Mouse (Mus musculus) right cerebral cortex, adult 2 months (tissue): ENCODE measurements at regions not wholly inside any gene's neighbourhood (a gene's known extent, or its start where the extent isn't known, plus 50 kb on each side); places are given as distances from the start of the nearest gene placed in this dataset.
A peak's percentile ranks its signal among the peaks of the same experiment; 100 is the strongest.
"Not testable (repeated sequence)": the region's sequence is repeated elsewhere in the genome, so short reads cannot be mapped to it uniquely, and the experiment has no call there.

ENCODE experiments used
- DNase-seq, 2 experiments: peaks; one replicate each; pipeline ENCODE4 v3.0.0; 2021 to 2022; ENCODE audit warnings: low spot score in 2 of 2

DNA sequence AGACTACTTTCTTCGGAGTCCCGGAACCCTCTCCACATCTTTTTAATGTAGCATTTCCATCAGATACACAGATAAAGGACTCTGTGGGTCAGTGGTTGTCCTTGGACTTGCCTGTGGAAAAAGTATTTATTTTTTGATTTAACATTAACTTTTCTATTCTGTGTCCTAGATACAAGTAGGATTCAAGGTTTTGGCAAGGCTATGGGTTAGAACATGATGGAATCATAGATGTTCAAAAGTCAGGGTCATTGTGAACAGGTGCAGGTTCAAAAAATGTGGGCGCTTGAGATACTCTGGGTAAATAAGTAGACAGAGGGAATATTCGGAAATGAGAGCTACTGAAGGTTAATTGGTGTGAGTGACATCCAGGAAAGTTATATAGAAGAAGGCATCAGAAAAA, 347.7 kb downstream of the Cypt12 start:
- no peak for DNase-seq

DNA sequence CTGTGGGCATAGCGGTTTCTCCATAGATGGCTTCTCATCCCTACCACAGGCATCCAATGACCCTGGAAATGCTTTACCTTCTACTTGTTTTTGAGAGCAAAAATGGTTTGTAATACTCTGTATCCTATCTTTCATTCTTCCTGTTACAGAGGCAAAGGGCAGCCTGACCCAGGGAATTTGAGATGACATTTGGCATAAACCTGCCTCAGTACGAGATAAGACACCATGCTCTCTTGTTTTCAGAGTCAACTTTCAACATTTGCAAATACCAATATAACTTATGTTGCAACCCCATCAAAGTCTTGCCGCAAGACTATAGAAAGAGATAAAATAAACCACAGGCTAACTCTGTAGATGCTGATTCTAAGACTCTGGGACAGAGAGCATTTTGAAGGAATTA, 350.5 kb downstream of the Cypt12 start:
- DNase-seq, result no peak

DNA sequence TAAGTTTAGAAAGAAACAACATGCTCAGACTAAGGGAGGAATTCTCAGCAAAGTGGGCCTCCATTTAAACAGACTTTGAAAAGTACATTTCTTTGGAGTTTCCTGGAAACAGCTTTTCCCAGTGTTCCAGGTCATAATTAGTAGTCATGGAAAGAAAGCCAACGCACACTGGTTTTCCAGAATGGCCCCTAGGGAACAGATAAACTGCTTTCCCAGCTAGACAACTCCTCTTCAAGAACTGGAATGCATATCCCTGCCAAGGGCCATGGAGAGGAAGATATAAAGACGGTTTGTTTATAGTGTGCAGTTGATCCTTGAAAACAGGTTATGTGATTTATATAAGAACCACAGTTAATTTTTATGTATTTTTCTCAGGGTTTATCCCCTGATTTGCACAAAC, 351.3 kb downstream of the Cypt12 start:
- no peak for DNase-seq

DNA sequence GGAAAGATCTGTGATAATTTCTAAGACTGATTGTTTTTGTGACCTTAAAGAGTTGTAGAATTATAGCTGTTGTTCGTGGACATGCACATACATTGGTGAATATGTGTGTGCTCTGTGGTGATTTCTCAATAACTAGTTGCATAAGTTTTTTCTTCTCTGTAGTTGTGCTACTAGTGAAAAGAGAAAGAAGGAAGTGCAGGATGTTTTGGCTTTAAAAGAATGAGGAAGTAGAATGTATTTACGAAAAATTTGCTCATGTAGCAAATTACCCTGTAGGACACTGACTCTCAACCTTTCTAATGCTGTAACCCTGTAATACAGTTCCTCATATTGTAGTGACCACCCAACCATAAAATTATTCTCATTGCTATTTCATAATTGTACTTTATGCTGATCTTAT, 371.2 kb downstream of the Cypt12 start:
- DNase-seq, result no peak

DNA sequence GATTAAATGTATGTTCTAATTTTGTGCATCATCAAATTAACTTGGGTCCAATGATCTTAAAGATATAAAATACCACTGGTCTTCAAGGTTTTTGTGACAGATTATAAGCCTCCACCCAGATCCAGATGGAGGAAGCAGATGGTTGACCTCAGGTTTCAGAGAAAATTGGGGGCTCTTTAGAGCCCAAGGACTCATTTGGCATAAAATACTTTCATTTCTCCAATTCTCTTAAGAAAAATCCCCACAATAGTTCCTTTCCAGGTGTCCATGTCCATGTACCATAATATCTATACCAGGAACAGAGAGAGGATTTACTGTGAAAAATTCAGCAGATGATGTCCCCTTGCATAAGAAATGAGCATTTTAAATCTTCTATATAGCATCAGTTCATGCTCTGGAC, 385.0 kb downstream of the Cypt12 start:
- no peak for DNase-seq

DNA sequence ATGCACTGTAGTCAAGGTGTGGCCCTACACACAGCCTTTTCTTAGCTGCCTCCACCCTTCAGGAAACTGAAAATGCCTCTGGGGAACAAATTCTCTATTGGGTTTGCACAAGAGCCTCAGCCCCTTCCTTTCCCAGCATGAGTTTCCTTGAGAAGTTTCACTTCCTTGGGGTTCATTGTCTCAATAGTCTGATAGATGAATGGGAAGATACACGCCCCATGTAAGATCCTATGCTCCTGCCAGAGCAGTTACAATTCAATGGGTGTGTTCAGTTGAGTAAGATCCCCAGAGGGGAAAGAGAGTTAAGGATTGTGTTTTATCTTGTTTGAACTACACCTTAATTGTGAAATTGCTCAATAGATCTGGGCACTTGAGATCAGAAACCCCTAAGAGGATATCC, 391.0 kb downstream of the Cypt12 start:
- DNase-seq, result no peak

DNA sequence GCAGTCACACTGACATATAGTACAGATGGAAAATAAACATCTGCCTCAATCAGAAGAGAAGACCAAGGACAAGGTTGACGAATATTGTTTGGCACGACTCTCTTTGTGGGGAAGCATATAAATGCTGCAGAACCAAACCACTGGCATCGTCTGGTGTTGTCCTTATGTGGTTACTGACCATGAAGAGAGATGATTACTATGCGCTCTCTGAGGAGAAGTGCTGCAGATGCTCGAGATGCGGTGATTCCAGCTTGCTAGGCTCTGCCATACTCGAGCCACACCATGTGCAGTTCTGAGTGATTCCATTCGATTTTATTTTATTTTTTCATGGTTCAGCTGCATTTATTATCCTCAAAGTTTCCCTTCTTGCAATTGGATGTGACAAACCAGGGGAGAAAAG, 393.5 kb downstream of the Cypt12 start:
- DNase-seq, result no peak

DNA sequence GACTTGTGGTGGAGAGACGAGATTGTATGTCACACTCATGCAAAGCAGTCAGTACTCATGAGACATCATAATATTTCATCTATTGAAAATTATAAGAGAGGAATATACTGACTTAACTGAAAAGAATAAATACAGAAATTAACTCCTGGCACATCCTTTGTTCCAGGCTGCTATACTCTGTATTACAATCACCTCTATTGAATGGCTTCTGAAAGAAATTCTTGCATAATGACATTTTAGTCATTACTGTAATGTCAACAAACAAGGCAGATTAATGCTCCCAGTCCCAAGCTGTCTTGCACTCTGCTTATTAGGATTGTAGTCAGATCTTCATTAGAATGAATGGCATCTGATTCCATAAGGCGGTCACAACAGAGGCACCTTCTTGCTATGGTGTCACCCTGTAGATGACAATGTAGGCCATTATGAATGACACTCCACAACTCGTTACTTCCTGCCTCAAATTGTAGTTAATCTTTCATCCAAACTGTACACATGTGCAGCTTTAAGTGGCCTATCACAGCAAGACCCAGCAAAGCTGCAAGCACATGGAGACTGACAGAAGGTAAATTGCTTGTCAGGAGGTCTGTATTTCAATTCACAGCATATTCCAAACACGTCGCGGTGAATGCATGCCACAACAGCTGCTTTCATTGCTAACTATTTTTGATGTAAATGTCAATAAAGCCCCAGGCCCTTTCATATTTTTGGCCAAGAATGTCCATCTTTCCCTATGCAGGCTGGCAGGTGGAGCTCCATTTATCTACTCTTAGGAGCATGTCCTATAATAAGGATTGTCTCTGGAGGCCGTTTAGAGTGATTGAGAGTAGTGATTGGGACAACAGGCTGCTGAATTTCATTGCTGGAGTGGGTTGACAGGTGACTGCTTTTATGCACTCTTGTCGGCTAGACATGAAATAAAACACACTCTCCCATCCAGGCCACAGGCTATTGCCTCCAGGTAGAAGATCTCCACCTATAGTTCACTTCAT, 430.1 kb downstream of the Cypt12 start:
- no peak for DNase-seq

DNA sequence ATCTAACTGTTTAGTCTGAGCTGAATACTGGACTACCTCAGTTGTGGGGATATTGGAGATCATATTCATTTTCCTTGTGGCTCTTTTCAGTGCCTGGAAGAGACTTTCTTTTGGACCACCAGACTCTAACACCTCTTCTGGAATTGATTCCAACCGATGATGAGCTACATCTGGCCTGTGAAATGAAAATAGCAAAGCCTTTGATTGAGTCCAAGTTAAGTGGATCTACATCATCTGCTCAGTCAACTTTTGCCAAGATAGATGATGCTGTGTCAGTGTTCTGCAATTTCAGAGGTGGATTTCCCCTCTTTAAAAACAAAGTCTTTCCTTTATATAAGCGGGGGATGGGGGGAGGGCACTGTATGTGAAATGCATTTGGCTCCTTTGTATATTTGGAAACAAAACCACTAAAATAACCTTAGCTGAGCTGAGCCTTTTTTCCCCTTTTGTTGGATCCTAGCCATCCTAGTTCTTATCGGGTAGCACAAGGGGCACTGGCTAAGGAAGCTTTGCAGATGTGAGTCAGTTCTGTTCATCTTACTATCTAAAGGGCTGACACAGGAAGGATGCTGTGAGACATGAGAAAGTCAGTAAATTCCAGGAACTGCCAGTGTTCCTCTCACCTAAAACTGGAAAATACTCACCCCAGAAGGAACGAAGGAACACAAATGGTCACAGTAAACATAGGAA, 473.8 kb downstream of the Cypt12 start:
- peak; percentile 3 to 9 for DNase-seq

DNA sequence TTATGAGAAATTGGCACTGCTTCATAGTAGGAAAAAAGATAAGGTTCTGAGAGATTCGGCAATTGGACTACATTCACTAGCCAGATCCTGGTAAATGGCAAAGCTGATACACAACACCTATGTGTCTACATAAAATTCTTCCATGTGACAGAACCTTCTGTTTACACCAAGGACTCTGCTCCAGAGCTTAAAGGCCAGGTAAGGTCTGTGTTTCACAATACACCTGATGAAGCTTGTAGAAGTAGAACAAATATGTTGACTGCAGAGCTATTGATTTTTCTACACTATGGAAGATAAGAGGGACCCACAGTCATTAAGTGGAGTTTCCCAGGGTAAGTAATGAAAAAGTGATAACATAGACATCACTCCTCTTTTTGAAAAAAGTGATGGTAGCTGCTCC, 480.7 kb downstream of the Cypt12 start:
- DNase-seq, result no peak

DNA sequence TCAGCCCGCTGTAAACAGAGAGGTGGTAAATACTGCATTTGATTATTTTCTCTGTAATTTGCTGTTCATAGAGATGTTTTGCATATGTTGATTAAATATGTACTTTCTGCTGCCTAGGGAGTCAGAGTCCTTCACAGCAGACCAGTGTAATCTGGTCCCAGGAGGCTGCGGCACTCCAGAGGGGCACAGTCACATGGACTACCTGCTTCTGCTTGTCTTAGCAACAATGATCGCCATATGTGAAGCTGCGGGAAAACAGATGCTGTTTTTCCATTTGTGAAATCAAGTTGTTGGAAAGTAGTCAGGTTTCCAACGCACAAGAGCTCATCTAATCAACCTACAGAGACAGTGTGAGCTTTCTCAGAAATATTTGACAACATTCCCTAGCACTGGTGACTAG, 490.6 kb downstream of the Cypt12 start:
- peak; percentile 11 to 22 for DNase-seq

DNA sequence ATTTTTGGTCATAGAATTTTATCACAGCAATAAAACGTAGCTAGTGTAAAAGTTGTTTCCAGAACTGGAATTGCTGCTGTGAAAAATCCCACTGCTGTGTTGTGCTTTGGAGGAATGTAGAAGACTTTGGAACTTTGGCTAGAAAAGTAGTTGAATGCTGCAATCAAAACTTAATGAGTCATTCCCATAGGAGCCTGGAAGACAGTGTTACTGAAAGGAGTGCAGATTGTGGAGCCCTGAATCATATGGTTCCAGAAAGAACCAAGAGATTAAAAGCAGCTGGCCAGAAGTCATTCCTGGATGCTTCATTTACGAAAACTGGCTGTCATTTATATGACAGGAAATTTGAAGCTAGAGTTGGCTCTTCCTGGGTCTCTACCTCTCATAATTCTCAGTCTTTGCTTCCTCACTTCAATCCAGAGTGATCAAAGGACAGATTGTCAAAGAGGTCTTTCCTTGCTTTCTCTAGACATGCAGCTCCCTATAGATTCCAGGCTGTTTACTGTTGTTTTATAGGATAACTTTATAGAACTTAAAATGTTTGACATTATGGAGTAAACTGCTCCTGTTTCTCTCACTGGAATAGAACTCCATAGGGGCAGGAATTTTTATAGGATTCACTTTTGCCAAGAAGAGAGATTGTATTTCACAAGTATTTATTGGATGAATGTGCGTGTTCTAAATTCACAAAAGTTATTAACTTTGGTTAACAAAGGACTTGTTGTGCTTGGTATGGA, 504.2 kb downstream of the Cypt12 start:
- no peak for DNase-seq

DNA sequence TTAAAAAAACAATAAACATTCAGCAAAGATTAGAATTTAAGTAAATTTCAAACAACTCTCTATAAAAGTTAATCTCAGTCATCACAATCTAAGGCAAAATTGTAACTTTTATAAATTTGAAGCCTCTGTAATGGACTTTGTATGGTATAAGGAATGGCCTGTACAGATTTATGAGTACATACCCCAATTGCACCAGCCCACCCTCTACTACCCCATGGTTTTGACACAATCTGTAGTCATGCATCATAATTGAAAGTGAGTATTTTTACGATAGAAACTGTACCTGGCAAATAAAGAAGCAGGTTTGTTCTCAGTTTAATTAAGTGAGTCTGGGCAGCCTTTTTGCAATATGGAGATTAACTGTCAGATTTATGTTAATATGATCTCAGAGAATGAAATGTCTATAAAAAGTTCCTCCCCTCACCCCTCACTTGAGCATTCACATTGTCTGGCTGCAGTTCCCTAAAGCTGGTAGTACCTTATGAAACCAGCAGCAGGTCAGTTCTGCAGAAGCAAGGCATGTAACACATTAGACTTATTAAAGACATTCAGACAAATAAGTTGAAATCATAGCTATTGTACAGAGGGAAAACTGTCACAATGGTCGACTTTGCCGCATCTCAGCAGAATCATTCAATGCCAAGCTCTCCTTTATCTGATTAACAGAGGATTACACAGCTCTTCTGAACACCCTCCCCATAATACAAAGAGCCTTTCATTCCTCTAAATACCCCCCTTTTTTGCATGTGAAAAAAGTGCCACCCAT, 505.2 kb downstream of the Cypt12 start:
- no peak for DNase-seq

DNA sequence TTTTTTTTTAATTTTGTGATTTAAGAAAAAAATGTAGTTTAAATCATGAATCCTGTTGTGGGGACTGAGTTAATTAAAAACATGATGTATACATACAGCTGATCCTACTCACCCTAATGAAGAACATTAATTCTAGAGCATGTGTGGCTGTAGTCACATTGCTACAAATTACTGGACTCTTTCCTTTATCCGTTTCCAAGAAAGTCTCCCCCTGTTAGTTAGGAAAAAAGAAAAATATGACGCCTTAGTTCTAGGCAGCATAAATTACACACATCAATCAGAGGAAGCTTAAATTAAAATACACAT, 505.7 kb downstream of the Cypt12 start:
- no peak for DNase-seq

DNA sequence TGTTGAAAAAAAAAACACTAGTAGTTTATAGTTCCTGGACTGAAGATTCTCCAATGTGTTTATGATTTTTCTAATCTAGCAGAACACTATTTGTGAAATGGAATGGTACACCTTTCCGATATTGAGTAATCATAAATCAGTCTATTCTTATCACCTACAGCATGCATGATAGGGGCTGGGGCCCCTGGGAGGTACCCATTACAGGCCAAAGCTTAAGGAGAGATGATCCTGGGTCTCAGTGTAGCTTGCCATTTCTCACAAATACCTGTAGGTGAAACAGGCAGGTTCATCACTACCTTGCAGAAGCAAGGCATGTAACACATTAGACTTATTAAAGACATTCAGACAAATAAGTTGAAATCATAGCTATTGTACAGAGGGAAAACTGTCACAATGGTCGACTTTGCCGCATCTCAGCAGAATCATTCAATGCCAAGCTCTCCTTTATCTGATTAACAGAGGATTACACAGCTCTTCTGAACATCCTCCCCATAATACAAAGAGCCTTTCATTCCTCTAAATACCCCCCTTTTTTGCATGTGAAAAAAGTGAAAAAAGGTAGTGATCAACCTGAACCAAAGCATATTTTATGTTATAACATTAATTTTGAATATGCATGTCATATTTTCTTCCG, 506.5 kb downstream of the Cypt12 start:
- DNase-seq, result not testable (repeated sequence)

DNA sequence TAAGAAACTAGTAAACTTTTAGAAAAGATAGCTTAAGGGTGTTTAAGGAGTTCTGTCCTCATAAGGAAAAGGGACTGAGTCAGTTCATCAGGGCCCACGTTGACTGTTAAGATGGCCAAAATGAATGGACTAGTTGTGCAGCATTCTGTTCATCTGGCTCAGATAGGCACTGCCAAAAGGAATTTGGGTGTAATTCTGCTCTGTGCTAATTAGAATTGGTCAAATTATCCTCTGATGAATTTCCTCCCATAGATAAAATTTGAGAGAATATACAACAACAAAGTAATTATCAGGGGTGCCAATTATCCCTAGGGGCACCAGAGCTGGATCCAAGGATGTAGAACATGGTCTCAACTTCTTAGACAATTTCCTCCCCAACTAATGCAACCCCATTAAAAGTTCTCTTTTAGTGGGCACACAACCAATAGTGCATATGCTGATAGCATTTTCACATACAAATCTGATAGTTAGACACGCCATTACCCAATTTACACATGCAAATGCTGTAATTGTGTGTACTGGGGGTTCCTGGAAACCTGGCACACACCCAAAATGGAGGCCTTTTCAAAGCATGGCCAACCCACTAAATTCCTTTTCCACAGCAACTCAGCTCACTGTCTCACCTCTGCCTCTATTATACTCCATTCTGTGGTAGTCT, 508.0 kb downstream of the Cypt12 start:
- DNase-seq, result no peak

DNA sequence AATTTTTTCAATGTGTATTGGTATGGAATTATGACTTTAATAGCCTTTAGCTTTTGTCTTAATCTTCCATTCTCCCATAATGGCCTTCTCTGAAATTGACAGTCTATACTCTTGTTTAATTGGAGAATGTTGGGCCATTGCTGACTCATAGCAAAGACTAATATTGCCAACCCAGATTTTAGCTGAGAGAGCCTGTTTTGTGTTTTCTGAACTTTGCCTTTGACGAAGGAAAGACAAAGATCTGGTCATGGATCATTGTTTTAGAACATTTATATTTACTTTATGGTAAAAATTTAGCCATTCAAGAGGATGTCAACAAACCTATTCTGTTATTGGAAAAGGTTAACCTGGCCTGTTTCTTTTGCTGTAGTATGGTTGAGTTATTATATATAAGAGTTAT, 512.1 kb downstream of the Cypt12 start:
- DNase-seq, result no peak

DNA sequence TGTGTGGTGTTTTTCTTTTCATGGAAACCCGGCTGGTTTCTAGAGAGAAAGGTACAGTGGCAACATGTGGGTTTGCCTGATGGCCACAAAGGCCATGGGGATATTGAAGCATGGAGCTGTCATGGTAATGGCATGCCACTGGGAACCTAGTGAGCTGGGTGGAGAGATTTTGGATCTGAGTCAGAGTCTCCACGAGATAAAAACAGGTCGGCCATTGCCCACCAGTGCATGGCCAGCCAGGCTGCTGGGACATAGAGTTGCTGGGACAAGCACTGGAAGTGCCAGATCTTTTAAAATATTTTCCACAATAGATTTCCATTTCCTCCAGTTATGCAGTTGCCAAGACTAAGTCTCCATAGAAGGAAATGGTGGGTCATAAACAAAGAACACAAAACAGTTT, 523.6 kb downstream of the Cypt12 start:
- no peak for DNase-seq

DNA sequence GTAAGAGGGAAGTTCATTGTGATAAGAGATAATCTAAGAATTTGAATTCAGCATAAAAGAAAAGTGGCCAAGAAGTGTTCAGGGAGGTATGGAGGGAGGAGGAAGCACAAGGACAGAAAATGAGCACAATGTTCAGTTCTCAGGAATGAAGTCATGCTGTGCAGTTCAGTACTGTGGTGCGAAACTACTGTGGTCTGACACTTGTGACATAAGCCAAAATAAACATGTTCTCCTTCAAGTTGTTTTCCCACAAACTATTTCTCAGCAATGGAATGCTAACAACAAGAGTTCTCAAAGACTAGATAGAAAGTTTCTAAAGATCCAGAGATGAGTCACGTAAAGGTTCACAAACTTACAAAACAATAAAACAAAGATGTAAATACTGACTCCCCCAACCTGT, 531.3 kb downstream of the Cypt12 start:
- DNase-seq, result no peak

DNA sequence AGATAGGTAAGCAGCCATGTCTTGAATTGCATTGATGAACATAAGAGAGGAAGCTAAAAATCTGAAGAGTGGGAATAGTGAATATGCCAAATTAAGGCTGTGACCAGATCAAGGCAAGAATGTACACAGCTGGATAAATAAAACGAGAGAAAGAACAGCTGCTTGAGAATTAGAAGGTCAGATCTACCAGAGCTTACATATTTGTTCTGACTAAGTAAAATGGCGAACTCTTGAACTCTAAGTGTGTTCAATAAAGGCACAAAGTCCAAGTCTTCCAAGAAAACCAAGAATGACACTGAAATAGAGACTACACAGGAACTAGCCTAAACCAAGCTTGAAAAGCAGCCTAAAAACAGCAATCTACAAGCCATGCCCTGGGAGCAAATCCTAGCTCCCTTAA, 533.8 kb downstream of the Cypt12 start:
- DNase-seq, result no peak

DNA sequence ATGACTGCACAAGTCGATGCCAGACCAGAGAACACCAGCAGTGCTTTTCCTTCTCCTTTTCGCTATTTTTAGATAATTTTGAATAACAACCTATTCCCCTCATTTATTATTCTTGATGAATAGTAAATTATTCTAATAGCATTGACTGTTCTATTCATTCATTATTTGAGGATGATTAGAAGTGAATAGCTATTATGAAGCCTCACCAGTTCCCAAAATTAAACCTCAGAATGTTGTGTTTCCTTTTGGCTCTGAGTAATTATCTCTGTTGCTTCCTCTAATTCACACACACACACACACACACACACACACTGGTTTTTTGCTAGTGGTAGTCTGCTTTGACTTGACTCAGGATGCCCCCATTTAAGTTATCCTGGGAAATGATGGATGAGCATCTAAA, 540.7 kb downstream of the Cypt12 start:
- DNase-seq, result no peak
